Mouse (Mus musculus) gastrocnemius, postnatal 36 days (tissue): ENCODE measurements around the gene Pcp4. TPM values are rescaled to one million over a fixed set of nuclear protein-coding genes. Genes with fewer than 3 reads are reported as not detected.

Experiments
- DNase-seq, 2 experiments: peaks; one replicate each; pipeline ENCODE4 v3.0.0; 2022
- intact Hi-C: fragments of 180-260 bp; cut with DNase I; formaldehyde crosslinking; loops from one replicate; pipeline ENCODE4 v1.15.1; 2025
- total RNA-seq, 2 experiments: library from RNA; stranded (reverse); gene quantifications; 2 replicates each; pipeline ENCODE4 v1.2.3; 2021

The Pcp4 gene
- total RNA-seq, 2 experiments from 2014 or later = 0.46 TPM; not detected in 1

DNA sequence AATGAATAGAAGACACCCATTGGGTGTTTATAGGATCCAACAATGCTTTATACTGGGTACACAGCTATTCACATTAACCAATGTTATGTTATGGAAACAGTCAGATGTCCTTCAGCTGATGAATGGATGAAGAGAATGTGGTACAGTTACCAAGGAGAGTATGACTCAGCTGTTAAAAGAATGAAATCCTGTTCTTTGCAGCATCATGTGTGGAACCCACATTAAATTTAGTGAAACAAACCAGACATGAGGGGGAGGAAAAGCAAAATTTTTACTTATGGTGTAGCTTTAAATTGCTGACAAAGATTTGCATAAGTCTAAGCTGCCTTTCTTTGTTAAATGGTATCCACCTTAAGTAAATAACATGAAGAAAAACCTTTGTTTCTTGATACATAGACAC lies 92.4 kb downstream of the Pcp4 start:
- no peak for DNase-seq
- intact Hi-C loops = no loop called here

DNA sequence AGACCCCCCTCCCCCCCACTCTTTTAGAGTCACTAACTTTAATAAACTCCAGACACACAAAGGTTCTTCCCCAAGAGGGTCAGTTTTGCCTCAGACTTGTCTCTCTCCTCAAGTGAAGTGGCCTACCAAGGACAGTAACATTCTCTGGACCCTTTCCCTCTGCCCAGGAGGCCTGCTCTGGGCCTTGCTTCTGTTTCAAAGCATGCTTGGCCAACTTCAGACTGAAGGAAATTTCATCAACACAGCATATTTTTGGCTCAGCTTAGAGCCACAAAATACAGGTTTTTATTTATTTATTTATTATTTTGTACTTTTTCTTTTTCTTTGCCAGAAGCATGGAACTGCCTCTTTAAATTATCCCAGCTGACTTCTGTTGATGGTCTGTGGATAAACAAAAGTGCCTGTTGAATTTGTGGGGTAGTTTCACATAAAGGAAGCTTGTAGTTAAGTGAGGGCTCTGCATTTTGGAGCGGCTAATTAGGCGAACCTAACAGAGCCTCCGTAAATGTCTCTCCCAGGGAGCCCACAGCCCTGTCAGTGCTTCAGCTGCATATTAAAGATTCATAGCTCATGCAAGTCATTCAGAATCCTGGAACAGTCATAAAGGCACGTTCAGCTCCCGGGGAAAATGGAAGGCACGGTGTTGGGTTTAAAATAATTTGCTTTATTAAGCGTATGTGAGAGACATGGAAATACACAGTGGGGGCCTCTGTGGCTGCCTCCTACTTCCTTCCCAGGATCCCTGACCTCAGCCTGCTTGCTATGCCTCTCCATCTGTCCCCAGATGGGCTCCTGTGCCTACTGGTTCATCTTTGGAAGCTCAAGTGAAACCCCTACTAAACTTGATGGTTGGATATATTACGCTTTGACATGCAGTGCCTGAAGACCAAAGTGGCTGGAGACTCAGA lies 96.2 kb downstream of the Pcp4 start:
- DNase-seq = no peak
- intact Hi-C loops = no loop called here

DNA sequence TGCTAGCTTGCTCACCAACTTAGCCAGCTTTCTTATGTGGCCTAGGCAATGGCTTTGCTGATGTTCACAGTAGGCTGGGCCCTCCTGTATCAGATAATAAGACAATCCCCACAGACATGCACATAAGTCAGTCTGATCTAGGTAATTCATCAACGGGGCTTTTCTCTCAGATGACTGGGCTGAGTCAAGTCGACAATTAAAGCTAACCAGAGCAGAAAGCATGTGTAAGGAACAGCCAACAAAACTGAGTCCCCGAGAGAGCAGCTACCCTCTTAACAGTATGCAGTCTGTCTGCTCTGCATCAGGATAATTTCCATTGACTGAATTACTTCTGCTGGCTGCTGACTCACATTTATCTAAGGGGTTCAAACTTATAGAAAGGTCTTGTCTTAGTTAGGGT lies 100.0 kb downstream of the Pcp4 start:
- intact Hi-C loops = no loop called here
- no peak for DNase-seq

Other genes starting within 250 kb of the Pcp4 start
- gene B3galt5, start 231.8 kb upstream of the Pcp4 start, total RNA-seq = under 1 TPM; 0.05 to 0.07 TPM
- gene Itgb2l, start 24.0 kb upstream of the Pcp4 start, total RNA-seq = not detected